Mouse (Mus musculus) erythroblast, embryonic 14.5 days (primary cell): ENCODE results near the gene Ubox5.

Experiments
- GATA1 ChIP-seq: IDR thresholded peaks from 2 replicates; pipeline ENCODE4 v1.6.1; 2012; ENCODE audit warnings: low read length, inconsistent platforms, mixed read lengths
- TAL1 ChIP-seq: IDR thresholded peaks from 3 replicates; pipeline ENCODE4 v1.6.1; 2012; ENCODE audit warnings: low read length, inconsistent platforms, mixed read lengths

DNA sequence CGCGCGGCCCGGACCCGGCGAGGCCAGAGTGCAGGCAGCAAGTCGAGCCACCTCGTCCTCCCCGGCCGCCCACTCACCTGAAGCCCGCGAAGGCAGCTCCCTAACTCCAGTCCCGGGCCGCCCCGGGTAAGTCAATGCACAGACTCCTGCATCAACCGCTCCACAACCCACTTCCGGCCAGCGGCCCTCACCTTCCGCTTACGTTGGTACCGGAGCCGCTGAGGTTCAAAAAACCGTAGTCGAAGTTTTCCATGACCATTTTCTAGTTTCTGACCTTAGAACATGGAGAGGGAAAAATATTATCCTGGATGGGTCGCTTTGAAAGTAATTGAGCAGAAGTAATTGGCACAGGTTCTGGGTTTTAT lies at the start of gene Ubox5, which contains the start of gene Fastkd5:
- TF ChIP-seq GATA1 (no peak), TAL1 (no peak)
